Mouse (Mus musculus): Measurements from ENCODE around the gene Dhtkd1. TPM values are rescaled to one million over a fixed set of nuclear protein-coding genes. Genes with fewer than 3 reads are reported as not detected.
"Not testable (repeated sequence)": the region's sequence is repeated elsewhere in the genome, so short reads cannot be mapped to it uniquely, and the experiment has no call there.

Dhtkd1 gene
- polyA plus RNA-seq, 1 experiment from 2014 or later: 2.9 TPM

- H3K36me3 ChIP-seq (ENCODE audit: insufficient read depth, low read length): no peaks in the 10 kb centered on the region
- no peaks in the 10 kb centered on the region for H3K27me3 ChIP-seq (ENCODE audit: insufficient read depth, low read length)
- peak overlapping the region; percentile 75 for H3K9ac ChIP-seq (replicated peaks; ENCODE audit: low read length)
- H3K9me3 ChIP-seq (ENCODE audit: low read length): no peaks in the 10 kb centered on the region
- H3K4me3 ChIP-seq (ENCODE audit: low read length): peak overlapping the region; percentile 71
- H3K27ac ChIP-seq (ENCODE audit: low read length): peak overlapping the region; percentile 78
- peak overlapping the region; percentile 65 for H3K4me2 ChIP-seq (replicated peaks; ENCODE audit: low read depth, low read length)
- WGBS: 6% methylated on average over 6 of the region's 6 CpGs
- H3K4me1 ChIP-seq (ENCODE audit: insufficient read depth, low read length): peaks cover 10% of the 10 kb centered on the region; the same call in 1 of the 2 replicates
- no peak for ATAC-seq (ENCODE audit: low FRiP score, low TSS enrichment)
Observed at GRCm38 (mm10) chr2:5950305-5950704, 7.7 kb upstream of the Dhtkd1 start.

GRCm38 (mm10) chr2:5949821-5950220, 7.2 kb upstream of the Dhtkd1 start:
- Histone ChIP-seq H3K4me3 (ENCODE audit: low read length) (peak overlapping the region; percentile 71; the same call in 1 of the 2 replicates), H3K4me2 (replicated peaks; ENCODE audit: low read depth, low read length) (peak overlapping the region; percentile 65)
- not testable (repeated sequence) for H3K9ac ChIP-seq (replicated peaks; ENCODE audit: low read length); ATAC-seq (ENCODE audit: low FRiP score, low TSS enrichment); H3K4me1 ChIP-seq (ENCODE audit: insufficient read depth, low read length); H3K27me3 ChIP-seq (ENCODE audit: insufficient read depth, low read length); H3K9me3 ChIP-seq (ENCODE audit: low read length); H3K27ac ChIP-seq (ENCODE audit: low read length); H3K36me3 ChIP-seq (ENCODE audit: insufficient read depth, low read length)
- 91% methylated on average over 9 of the region's 9 CpGs for WGBS

- H3K36me3 ChIP-seq (ENCODE audit: insufficient read depth, low read length): no peaks in the 10 kb centered on the region
- no peak overlapping the region for H3K4me3 ChIP-seq (ENCODE audit: low read length)
- no peak overlapping the region for H3K9ac ChIP-seq (replicated peaks; ENCODE audit: low read length)
- WGBS: 84% methylated on average over 2 of the region's 2 CpGs
- H3K9me3 ChIP-seq (ENCODE audit: low read length): no peaks in the 10 kb centered on the region
- H3K27me3 ChIP-seq (ENCODE audit: insufficient read depth, low read length): no peaks in the 10 kb centered on the region
- ATAC-seq (ENCODE audit: low FRiP score, low TSS enrichment): no peak
- no peak overlapping the region for H3K27ac ChIP-seq (ENCODE audit: low read length)
- H3K4me1 ChIP-seq (ENCODE audit: insufficient read depth, low read length): peaks cover 10% of the 10 kb centered on the region; the same call in 1 of the 2 replicates
- no peak overlapping the region for H3K4me2 ChIP-seq (replicated peaks; ENCODE audit: low read depth, low read length)
Observed at GRCm38 (mm10) chr2:5948964-5949363, 6.4 kb upstream of the Dhtkd1 start.

GRCm38 (mm10) chr2:5946876-5947275, 4.3 kb upstream of the Dhtkd1 start:
- no peak overlapping the region for H3K4me3 ChIP-seq (ENCODE audit: low read length)
- no peak overlapping the region for H3K27ac ChIP-seq (ENCODE audit: low read length)

GRCm38 (mm10) chr2:5945629-5946028, 3.0 kb upstream of the Dhtkd1 start:
- H3K4me3 ChIP-seq (ENCODE audit: low read length): no peak overlapping the region
- H3K9ac ChIP-seq (replicated peaks; ENCODE audit: low read length): no peak overlapping the region
- no peaks in the 10 kb centered on the region for H3K9me3 ChIP-seq (ENCODE audit: low read length)
- ATAC-seq (ENCODE audit: low FRiP score, low TSS enrichment): no peak
- peaks cover 3% of the 10 kb centered on the region; the same call in 1 of the 2 replicates for H3K4me1 ChIP-seq (ENCODE audit: insufficient read depth, low read length)
- H3K27me3 ChIP-seq (ENCODE audit: insufficient read depth, low read length): no peaks in the 10 kb centered on the region
- H3K36me3 ChIP-seq (ENCODE audit: insufficient read depth, low read length): no peaks in the 10 kb centered on the region
- no peak overlapping the region for H3K27ac ChIP-seq (ENCODE audit: low read length)
- H3K4me2 ChIP-seq (replicated peaks; ENCODE audit: low read depth, low read length): no peak overlapping the region
- WGBS: 87% methylated on average over 1 of the region's 1 CpGs

More at GRCm38 (mm10) chr2:5946876-5947275, 4.3 kb upstream of the Dhtkd1 start:
- H3K27me3 ChIP-seq (ENCODE audit: insufficient read depth, low read length): no peaks in the 10 kb centered on the region
- peaks cover 3% of the 10 kb centered on the region; the same call in 1 of the 2 replicates for H3K4me1 ChIP-seq (ENCODE audit: insufficient read depth, low read length)
- H3K9me3 ChIP-seq (ENCODE audit: low read length): no peaks in the 10 kb centered on the region
- H3K9ac ChIP-seq (replicated peaks; ENCODE audit: low read length): no peak overlapping the region
- 84% methylated on average over 3 of the region's 3 CpGs for WGBS
- H3K4me2 ChIP-seq (replicated peaks; ENCODE audit: low read depth, low read length): no peak overlapping the region
- no peak for ATAC-seq (ENCODE audit: low FRiP score, low TSS enrichment)
- H3K36me3 ChIP-seq (ENCODE audit: insufficient read depth, low read length): no peaks in the 10 kb centered on the region

- no peaks in the 10 kb centered on the region for H3K9me3 ChIP-seq (ENCODE audit: low read length)
- H3K27ac ChIP-seq (ENCODE audit: low read length): no peak overlapping the region
- H3K36me3 ChIP-seq (ENCODE audit: insufficient read depth, low read length): no peaks in the 10 kb centered on the region
- H3K4me1 ChIP-seq (ENCODE audit: insufficient read depth, low read length): no peaks in the 10 kb centered on the region
- H3K9ac ChIP-seq (replicated peaks; ENCODE audit: low read length): 0 out of 2 replicates have a peak overlapping the region, but pooled peaks have one; percentile 74
- no peaks in the 10 kb centered on the region for H3K27me3 ChIP-seq (ENCODE audit: insufficient read depth, low read length)
- H3K4me2 ChIP-seq (replicated peaks; ENCODE audit: low read depth, low read length): peak overlapping the region; percentile 84
- H3K4me3 ChIP-seq (ENCODE audit: low read length): peak overlapping the region; percentile 66
- 42% methylated on average over 4 of the region's 4 CpGs for WGBS
- ATAC-seq (ENCODE audit: low FRiP score, low TSS enrichment): peak; percentile 20; the same call in 1 of the 2 replicates
Observed at GRCm38 (mm10) chr2:5943071-5943470, 479 bp upstream of the Dhtkd1 start.

- 59% methylated on average over 11 of the region's 11 CpGs for WGBS
- 0 out of 2 replicates have a peak overlapping the region, but pooled peaks have one; percentile 17 for H3K27ac ChIP-seq (ENCODE audit: low read length)
- H3K27me3 ChIP-seq (ENCODE audit: insufficient read depth, low read length): no peaks in the 10 kb centered on the region
- peak overlapping the region; percentile 84 for H3K4me2 ChIP-seq (replicated peaks; ENCODE audit: low read depth, low read length)
- H3K4me1 ChIP-seq (ENCODE audit: insufficient read depth, low read length): no peaks in the 10 kb centered on the region
- ATAC-seq (ENCODE audit: low FRiP score, low TSS enrichment): peak; percentile 20; the same call in 1 of the 2 replicates
- H3K9ac ChIP-seq (replicated peaks; ENCODE audit: low read length): peak overlapping the region; percentile 74
- H3K36me3 ChIP-seq (ENCODE audit: insufficient read depth, low read length): no peaks in the 10 kb centered on the region
- H3K4me3 ChIP-seq (ENCODE audit: low read length): peak overlapping the region; percentile 66
- no peaks in the 10 kb centered on the region for H3K9me3 ChIP-seq (ENCODE audit: low read length)
Observed at GRCm38 (mm10) chr2:5941861-5942415, 654 bp downstream of the Dhtkd1 start.

GRCm38 (mm10) chr2:5940936-5941335, 1.7 kb downstream of the Dhtkd1 start:
- Histone ChIP-seq H3K9ac (replicated peaks; ENCODE audit: low read length) (no peak overlapping the region), H3K9me3 (ENCODE audit: low read length) (no peaks in the 10 kb centered on the region), H3K36me3 (ENCODE audit: insufficient read depth, low read length) (no peaks in the 10 kb centered on the region), H3K4me3 (ENCODE audit: low read length) (no peak overlapping the region), H3K27me3 (ENCODE audit: insufficient read depth, low read length) (no peaks in the 10 kb centered on the region), H3K4me1 (ENCODE audit: insufficient read depth, low read length) (no peaks in the 10 kb centered on the region), H3K4me2 (replicated peaks; ENCODE audit: low read depth, low read length) (no peak overlapping the region), H3K27ac (ENCODE audit: low read length) (no peak overlapping the region)
- no peak for ATAC-seq (ENCODE audit: low FRiP score, low TSS enrichment)
- 94% methylated on average over 9 of the region's 9 CpGs for WGBS

GRCm38 (mm10) chr2:5939911-5940310, 2.7 kb downstream of the Dhtkd1 start:
- H3K27me3 ChIP-seq (ENCODE audit: insufficient read depth, low read length): no peaks in the 10 kb centered on the region
- H3K27ac ChIP-seq (ENCODE audit: low read length): no peak overlapping the region
- ATAC-seq (ENCODE audit: low FRiP score, low TSS enrichment): no peak
- H3K36me3 ChIP-seq (ENCODE audit: insufficient read depth, low read length): no peaks in the 10 kb centered on the region
- no peaks in the 10 kb centered on the region for H3K4me1 ChIP-seq (ENCODE audit: insufficient read depth, low read length)
- no peak overlapping the region for H3K4me2 ChIP-seq (replicated peaks; ENCODE audit: low read depth, low read length)
- H3K9ac ChIP-seq (replicated peaks; ENCODE audit: low read length): no peak overlapping the region
- WGBS: 80% methylated on average over 14 of the region's 14 CpGs
- H3K4me3 ChIP-seq (ENCODE audit: low read length): no peak overlapping the region
- no peaks in the 10 kb centered on the region for H3K9me3 ChIP-seq (ENCODE audit: low read length)

- no peak for ATAC-seq (ENCODE audit: low FRiP score, low TSS enrichment)
Observed at GRCm38 (mm10) chr2:5939319-5939718, 3.3 kb downstream of the Dhtkd1 start.

More at GRCm38 (mm10) chr2:5939319-5939718, 3.3 kb downstream of the Dhtkd1 start:
- Histone ChIP-seq H3K9me3 (ENCODE audit: low read length) (no peaks in the 10 kb centered on the region), H3K4me2 (replicated peaks; ENCODE audit: low read depth, low read length) (no peak overlapping the region), H3K36me3 (ENCODE audit: insufficient read depth, low read length) (no peaks in the 10 kb centered on the region), H3K4me3 (ENCODE audit: low read length) (no peak overlapping the region), H3K27ac (ENCODE audit: low read length) (no peak overlapping the region), H3K27me3 (ENCODE audit: insufficient read depth, low read length) (no peaks in the 10 kb centered on the region), H3K9ac (replicated peaks; ENCODE audit: low read length) (no peak overlapping the region), H3K4me1 (ENCODE audit: insufficient read depth, low read length) (no peaks in the 10 kb centered on the region)
- 91% methylated on average over 3 of the region's 3 CpGs for WGBS
